Mouse (Mus musculus) testis, postnatal 10 days (tissue): ENCODE results near the gene Gm11634.

Experiments used
- DNase-seq: peaks from one replicate; pipeline ENCODE4 v3.0.0; 2021; ENCODE audit warnings: low spot score

Gene Gm11634

GRCm38 (mm10) chr11:101562391-101562790 lies 36.7 kb downstream of the Gm11634 start:
- peak; percentile 53 for DNase-seq

- no peak for DNase-seq
Observed at GRCm38 (mm10) chr11:101556954-101557353, 42.1 kb downstream of the Gm11634 start.

GRCm38 (mm10) chr11:101556541-101556940 lies 42.5 kb downstream of the Gm11634 start:
- DNase-seq: no peak

GRCm38 (mm10) chr11:101553354-101553930 lies 45.6 kb downstream of the Gm11634 start:
- no peak for DNase-seq

GRCm38 (mm10) chr11:101552476-101553300 lies 46.4 kb downstream of the Gm11634 start:
- peak; percentile 92 for DNase-seq

GRCm38 (mm10) chr11:101551751-101552475 lies 47.1 kb downstream of the Gm11634 start, which contains the start of the genes Brca1 and Nbr1:
Brca1 (minus strand) TSS chr11:101551955.
Nbr1 (plus strand) TSS chr11:101552149.
- DNase-seq: peak; percentile 94

GRCm38 (mm10) chr11:101548526-101548925 lies 50.5 kb downstream of the Gm11634 start:
- no peak for DNase-seq

GRCm38 (mm10) chr11:101544132-101544531 lies 54.9 kb downstream of the Gm11634 start:
- DNase-seq: no peak
